Mouse (Mus musculus) limb, embryonic 14.5 days (tissue): ENCODE measurements around the gene Actn4. TPM values are rescaled to one million over a fixed set of nuclear protein-coding genes. Genes with fewer than 3 reads are reported as not detected.
A peak's percentile ranks its signal among the peaks of the same experiment; 100 is the strongest.

Experiments
- ATAC-seq: fragments of 200-750 bp; cut with Nextera tagmentation; 2 replicates; pipeline ENCODE4 v1.8.0; 2017; ENCODE audit warnings: low read depth, moderate number of reproducible peaks, moderate TSS enrichment; ENCODE audit not compliant: low FRiP score
- DNase-seq: peaks from one replicate; pipeline ENCODE4 v3.0.0-alpha.2; 2015; ENCODE audit warnings: low spot score
- H3K27ac ChIP-seq: fragments of 300-500 bp; sonication (generic); replicated peaks from 2 replicates; pipeline ENCODE4 v1.5.1; 2014; ENCODE audit warnings: low read depth, mild to moderate bottlenecking, low read length, moderate library complexity, mixed read lengths
- H3K27me3 ChIP-seq: fragments of 300-500 bp; sonication (generic); 2 replicates; pipeline ENCODE4 v1.6.1; 2014; ENCODE audit warnings: low read length, mixed read lengths; ENCODE audit not compliant: control insufficient read depth, insufficient read depth
- H3K36me3 ChIP-seq: fragments of 300-500 bp; sonication (generic); 2 replicates; pipeline ENCODE4 v1.6.1; 2014; ENCODE audit warnings: mild to moderate bottlenecking, low read length, moderate library complexity, mixed read lengths; ENCODE audit not compliant: control insufficient read depth, insufficient read depth
- H3K4me1 ChIP-seq: fragments of 300-500 bp; sonication (generic); 2 replicates; pipeline ENCODE4 v1.6.1; 2014; ENCODE audit warnings: antibody characterized with exemption, low read length, mixed read lengths; ENCODE audit not compliant: control insufficient read depth, insufficient read depth
- H3K4me2 ChIP-seq: fragments of 300-500 bp; sonication (generic); replicated peaks from 2 replicates; pipeline ENCODE4 v1.6.1; 2014; ENCODE audit warnings: low read depth, mild to moderate bottlenecking, low read length, moderate library complexity; ENCODE audit not compliant: severe bottlenecking
- H3K4me3 ChIP-seq: fragments of 300-500 bp; sonication (generic); replicated peaks from 2 replicates; pipeline ENCODE4 v1.5.1; 2014; ENCODE audit warnings: low read length
- H3K9ac ChIP-seq: fragments of 300-500 bp; sonication (generic); 2 replicates; pipeline ENCODE4 v1.6.1; 2014; ENCODE audit warnings: mild to moderate bottlenecking, low read depth, low read length, moderate library complexity; ENCODE audit not compliant: severe bottlenecking
- H3K9me3 ChIP-seq: fragments of 300-500 bp; sonication (generic); 2 replicates; pipeline ENCODE4 v1.6.1; 2016; ENCODE audit warnings: low read length; ENCODE audit not compliant: control insufficient read depth
- POLR2A ChIP-seq: fragments of 200-500 bp; IDR thresholded peaks from 2 replicates; pipeline ENCODE4 v1.8.0; 2012; ENCODE audit warnings: inconsistent platforms, mild to moderate bottlenecking, moderate library complexity, borderline replicate concordance; ENCODE audit not compliant: insufficient read depth, insufficient read length; ENCODE audit errors: extremely low read depth
- WGBS: fragments of 180-500 bp; shearing (Covaris S2); extraction: QIAGEN DNeasy Blood & Tissue Kit; methylation state at CpG from one replicate; pipeline ENCODE4 v1.1.7; 2014; 5-methylcytosine and 5-hydroxymethylcytosine counted together
- polyA plus RNA-seq, 2 experiments: library from polyadenylated mRNA; depleted of rRNA in 1 of 2; stranded (reverse) in 1 of 2; unstranded in 1 of 2; fragments of >200 nt; fragmentation: Nextera tagmentation in 1 of 2; extraction: Ambion mirVana in 1 of 2; gene quantifications; 2 replicates each; pipeline versions ENCODE4 v1.2.1 to v1.2.3; 2012 to 2014

The Actn4 gene
- polyA plus RNA-seq, 2 experiments: 268 to 295 TPM

DNA sequence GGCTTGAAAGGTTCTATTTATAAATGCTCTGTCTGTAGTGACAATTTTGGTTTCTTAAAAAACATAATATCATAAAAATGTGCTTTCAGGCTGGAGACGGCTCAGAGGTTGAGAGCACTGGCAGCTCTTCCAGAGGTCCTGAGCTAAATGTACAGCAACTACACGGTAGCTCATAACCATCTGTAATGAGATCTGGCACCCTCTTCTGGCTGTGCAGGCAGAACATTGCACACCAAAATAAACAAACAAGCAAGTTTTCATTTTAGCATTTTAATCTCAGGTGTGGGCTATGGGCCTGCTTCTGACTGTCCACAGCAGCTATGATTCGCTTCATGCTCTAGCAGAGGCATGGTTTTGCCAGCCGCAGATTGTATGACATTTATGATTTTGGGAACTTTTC lies 62.2 kb downstream of the Actn4 start:
- H3K9ac ChIP-seq: no peak overlapping the region
- DNase-seq (no peak), ATAC-seq (no peak)
- TF ChIP-seq POLR2A: no peak
- no peaks in the 10 kb centered on the region for H3K9me3 ChIP-seq
- H3K27ac ChIP-seq: no peak overlapping the region
- H3K36me3 ChIP-seq: peaks cover 97% of the 10 kb centered on the region
- WGBS: 81% methylated on average over 4 of the region's 4 CpGs
- H3K27me3 ChIP-seq: no peaks in the 10 kb centered on the region
- H3K4me2 ChIP-seq: no peak overlapping the region
- no peak overlapping the region for H3K4me3 ChIP-seq
- peaks cover 24% of the 10 kb centered on the region for H3K4me1 ChIP-seq

DNA sequence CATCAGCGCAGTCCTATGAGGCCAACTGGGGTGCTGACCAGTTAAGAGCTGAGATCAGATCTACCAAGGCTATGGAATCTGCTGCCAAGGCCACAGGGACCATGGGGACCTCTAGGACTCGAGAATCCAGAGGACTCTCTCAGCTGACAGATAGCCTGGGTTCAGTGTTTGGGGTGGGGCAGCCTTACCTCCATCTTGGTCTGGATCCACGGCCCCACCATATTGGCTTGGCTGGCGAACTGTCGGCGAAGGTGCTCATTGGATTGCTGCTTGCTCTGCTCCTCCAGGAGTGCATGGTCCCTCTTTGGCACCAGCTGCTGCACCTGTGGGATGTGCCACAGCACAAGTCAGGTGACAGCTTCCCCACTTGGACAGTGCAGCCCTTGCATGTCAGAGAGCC lies 64.5 kb downstream of the Actn4 start:
- TF ChIP-seq POLR2A: no peak
- Histone ChIP-seq H3K27me3 (no peaks in the 10 kb centered on the region), H3K4me3 (no peak overlapping the region), H3K9ac (no peak overlapping the region), H3K27ac (no peak overlapping the region), H3K36me3 (peaks cover 96% of the 10 kb centered on the region), H3K4me1 (peaks cover 11% of the 10 kb centered on the region), H3K4me2 (no peak overlapping the region), H3K9me3 (no peaks in the 10 kb centered on the region)
- 95% methylated on average over 6 of the region's 6 CpGs for WGBS
- no peak for DNase-seq
- ATAC-seq: no peak

DNA sequence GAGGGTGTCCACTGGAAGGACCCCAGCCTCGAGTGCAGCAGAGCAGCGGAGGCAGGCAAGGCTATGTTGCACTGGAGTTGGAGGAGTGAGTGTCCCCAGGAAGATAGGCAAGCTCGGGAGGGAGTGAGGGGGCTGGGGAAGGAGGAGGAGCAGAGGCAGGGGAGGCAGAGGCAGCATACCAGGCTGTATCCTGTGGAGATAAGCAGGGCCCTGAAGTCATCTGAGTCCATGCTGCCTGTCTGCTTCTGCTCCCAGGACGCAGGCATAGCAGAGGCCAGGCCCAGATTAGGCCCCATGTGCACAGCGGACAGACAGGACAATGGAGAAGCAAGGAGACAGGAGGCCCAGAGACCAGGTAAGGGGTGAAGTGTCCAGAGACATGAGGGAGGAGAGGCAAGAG lies 67.2 kb downstream of the Actn4 start:
- no peaks in the 10 kb centered on the region for H3K9me3 ChIP-seq
- no peak overlapping the region for H3K9ac ChIP-seq
- 62% methylated on average over 5 of the region's 5 CpGs for WGBS
- peaks cover 86% of the 10 kb centered on the region for H3K36me3 ChIP-seq
- DNase-seq (no peak), ATAC-seq (no peak)
- no peak for TF ChIP-seq POLR2A
- no peak overlapping the region for H3K27ac ChIP-seq
- H3K4me1 ChIP-seq: no peaks in the 10 kb centered on the region
- no peaks in the 10 kb centered on the region for H3K27me3 ChIP-seq
- no peak overlapping the region for H3K4me2 ChIP-seq
- H3K4me3 ChIP-seq: no peak overlapping the region

- no peaks in the 10 kb centered on the region for H3K9me3 ChIP-seq
- H3K4me3 ChIP-seq: no peak overlapping the region
- H3K27ac ChIP-seq: no peak overlapping the region
- no peaks in the 10 kb centered on the region for H3K27me3 ChIP-seq
- ATAC-seq: peak; percentile 45; the same call in 1 of the 2 replicates
- peaks cover 74% of the 10 kb centered on the region for H3K36me3 ChIP-seq
- peaks cover 3% of the 10 kb centered on the region for H3K4me1 ChIP-seq
- no peak for TF ChIP-seq POLR2A
- H3K9ac ChIP-seq: no peak overlapping the region
- H3K4me2 ChIP-seq: no peak overlapping the region
- DNase-seq: peak; percentile 62
- 51% methylated on average over 7 of the region's 7 CpGs for WGBS
Measured at GRCm38 (mm10) chr7:28893643-28894265, 68.4 kb downstream of the Actn4 start.

DNA sequence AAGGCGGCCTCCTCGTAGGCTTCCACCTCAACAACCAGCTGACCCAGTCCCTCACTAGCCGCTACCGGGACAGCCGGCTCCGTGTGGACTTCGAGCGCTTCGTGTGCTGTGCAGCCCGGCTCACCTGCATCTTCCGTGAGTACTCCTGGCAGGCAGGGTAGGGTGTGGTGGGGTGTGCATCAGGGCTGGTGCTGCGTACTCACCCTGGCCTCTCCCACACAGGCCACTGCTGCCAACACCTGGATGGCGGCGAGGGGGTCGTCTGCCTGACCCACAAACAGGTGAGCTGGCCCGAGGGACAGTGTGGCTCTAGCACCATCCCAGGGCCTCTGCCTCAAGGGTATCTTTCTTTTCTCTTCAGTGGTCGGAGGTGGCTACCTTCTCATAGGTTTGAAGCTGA lies 69.5 kb downstream of the Actn4 start:
- Histone ChIP-seq H3K9me3 (no peaks in the 10 kb centered on the region), H3K9ac (no peak overlapping the region), H3K4me2 (no peak overlapping the region), H3K27ac (no peak overlapping the region), H3K4me1 (peaks cover 8% of the 10 kb centered on the region), H3K27me3 (peaks cover 11% of the 10 kb centered on the region), H3K36me3 (peaks cover 63% of the 10 kb centered on the region), H3K4me3 (no peak overlapping the region)
- 94% methylated on average over 16 of the region's 17 CpGs for WGBS
- DNase-seq (no peak), ATAC-seq (no peak)
- TF ChIP-seq POLR2A: no peak
